Mouse (Mus musculus): ENCODE data around the gene Prmt7.

GRCm38 (mm10) chr8:106287445-106287844 lies 76.7 kb downstream of the Prmt7 start:
- TF ChIP-seq POLR2A (IDR thresholded peaks at IDR 0.05; ENCODE audit: low read depth, low read length) (no peak), CHD2 (IDR thresholded peaks at IDR 0.05; ENCODE audit: low read length) (peak; percentile 64), ZMIZ1 (IDR thresholded peaks at IDR 0.05; ENCODE audit: low read depth, low read length) (no peak), NRF1 (IDR thresholded peaks at IDR 0.05; ENCODE audit: low read depth, low read length) (no peak), SMC3 (IDR thresholded peaks at IDR 0.05; ENCODE audit: low read depth, low read length) (no peak), CTCF (conservative IDR thresholded peaks at IDR 0.05 in 1 of 2, IDR thresholded peaks at IDR 0.05 in 1 of 2; ENCODE audit: low read depth in 2 of 2, low read length in 2 of 2) (no peak)

Measured in CH12.LX (cell line).